Mouse (Mus musculus) adipocyte (in vitro differentiated cells): ENCODE measurements around the gene Cpne7.
A peak's percentile ranks its signal among the peaks of the same experiment; 100 is the strongest.

Source experiments
- DNase-seq: peaks from one replicate; pipeline ENCODE4 v3.0.0-alpha.2; 2016; ENCODE audit warnings: low spot score

The Cpne7 gene

GRCm38 (mm10) chr8:123114644-123115043 is 2.5 kb upstream of the Cpne7 start:
- no peak for DNase-seq

DNA sequence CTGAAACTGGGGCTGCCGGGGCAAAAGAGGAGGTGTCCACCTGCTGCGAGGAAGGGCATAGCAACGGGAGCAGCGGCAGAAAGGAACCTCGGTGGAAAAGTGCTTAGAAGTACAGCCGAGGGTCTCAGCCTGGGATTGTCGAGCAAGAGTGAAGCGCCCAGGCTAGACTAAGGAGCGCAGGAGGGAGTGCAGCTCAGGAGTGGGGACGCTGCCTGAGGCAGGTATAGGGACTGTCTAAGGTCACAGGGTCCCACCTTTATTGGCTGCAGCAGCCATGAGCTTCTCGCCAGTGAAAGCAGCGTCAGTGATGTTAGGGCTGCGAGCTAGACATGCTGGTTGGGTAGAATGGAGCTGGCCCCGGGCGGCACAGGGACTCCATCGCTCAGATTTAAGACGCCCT is 570 bp downstream of the Cpne7 start:
- no peak for DNase-seq

GRCm38 (mm10) chr8:123122059-123122458 is 4.9 kb downstream of the Cpne7 start:
- DNase-seq, result no peak

GRCm38 (mm10) chr8:123122670-123123069 is 5.5 kb downstream of the Cpne7 start:
- DNase-seq, result no peak

- DNase-seq, result no peak
These were observed 9.1 kb downstream of the Cpne7 start for GRCm38 (mm10) chr8:123126193-123126816.

GRCm38 (mm10) chr8:123131041-123131440 is 13.9 kb downstream of the Cpne7 start:
- DNase-seq, result no peak

GRCm38 (mm10) chr8:123132953-123133352 is 15.8 kb downstream of the Cpne7 start:
- DNase-seq, result no peak

DNA sequence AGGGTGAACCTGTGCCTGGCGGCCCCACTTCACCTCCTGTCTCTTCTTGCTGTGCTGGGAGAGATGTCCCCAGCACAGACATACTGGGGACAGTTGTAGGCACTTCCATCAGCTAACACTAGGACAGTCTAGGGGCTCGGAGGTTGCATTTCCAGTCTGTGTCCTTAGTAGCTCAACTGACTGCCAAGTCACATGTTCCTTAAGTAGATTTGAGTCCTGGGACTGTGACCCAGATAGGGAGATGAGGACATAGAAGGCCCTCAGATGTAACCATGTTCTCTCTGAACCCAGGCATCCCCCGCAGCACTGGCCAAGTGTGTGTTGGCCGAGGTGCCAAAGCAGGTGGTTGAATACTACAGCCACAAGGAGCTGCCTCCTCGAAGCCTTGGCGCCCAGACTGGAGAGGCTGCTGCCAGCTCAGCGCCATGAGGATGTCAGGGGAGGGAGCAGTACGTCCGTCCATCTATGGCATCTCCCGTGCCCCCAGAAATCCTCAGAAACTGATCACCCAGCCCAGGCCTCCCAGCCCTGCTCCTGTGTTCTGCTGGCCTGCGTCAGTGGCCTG is 17.1 kb downstream of the Cpne7 start:
- DNase-seq, result no peak

DNA sequence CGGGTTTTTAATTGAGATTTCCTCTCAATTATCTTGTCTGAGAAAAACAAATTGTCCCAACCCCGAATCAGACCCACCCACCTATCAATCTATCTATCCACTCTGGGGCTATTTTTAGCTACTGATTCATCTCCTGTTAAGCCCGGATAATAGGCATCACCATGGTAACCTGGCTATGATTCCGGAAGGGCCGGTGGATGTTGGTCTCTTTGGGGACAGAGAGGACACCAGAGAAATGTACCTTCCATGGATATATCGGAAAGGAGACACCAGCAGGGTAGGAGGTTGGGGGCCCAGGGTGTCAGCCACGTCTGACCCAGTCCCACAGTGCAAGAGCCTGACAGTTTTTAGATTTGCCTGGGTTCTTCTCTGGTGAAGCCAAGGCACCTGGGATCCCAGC is 18.2 kb downstream of the Cpne7 start:
- DNase-seq, result no peak

DNA sequence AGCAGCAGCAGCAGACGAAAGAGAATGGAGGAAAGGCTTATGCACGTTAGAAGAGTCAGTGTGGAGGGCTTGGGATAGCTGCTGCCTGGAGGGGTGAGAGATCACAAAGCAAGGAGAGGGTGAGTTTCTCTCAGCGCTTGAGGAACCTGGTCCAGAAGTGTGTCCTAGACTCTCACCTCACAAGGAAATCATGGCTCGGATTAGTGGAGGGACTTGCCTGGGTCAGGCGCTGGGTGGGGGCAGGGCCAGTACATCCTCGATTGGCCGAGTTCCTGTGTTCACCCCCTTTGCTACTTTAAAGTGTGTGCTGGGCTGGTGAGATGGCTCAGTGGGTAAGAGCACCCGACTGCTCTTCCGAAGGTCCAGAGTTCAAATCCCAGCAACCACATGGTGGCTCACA is 18.6 kb downstream of the Cpne7 start:
- no peak for DNase-seq

DNA sequence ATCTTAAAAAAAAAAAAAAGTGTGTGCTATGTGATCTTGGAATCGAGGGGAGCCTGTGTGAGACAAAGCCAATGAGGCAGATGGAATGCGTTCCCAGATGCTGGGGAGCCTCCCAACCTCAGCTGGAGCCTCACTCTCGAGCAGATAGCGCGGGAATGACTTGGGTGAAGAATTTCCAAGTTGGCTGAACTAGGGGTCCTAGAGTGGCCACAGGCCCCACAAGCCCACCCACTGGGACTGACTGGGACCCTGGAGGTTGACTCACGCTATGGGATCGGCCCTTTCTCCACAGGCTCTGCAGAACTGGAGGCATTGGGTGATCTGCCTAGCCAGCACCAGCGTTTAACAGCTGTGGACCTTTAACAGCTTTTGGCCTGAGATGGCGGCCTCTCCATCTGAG is 19.1 kb downstream of the Cpne7 start:
- no peak for DNase-seq

- DNase-seq, result peak; percentile 41
These were observed 20.5 kb downstream of the Cpne7 start for GRCm38 (mm10) chr8:123137645-123138077.

GRCm38 (mm10) chr8:123138741-123139140 is 21.6 kb downstream of the Cpne7 start:
- DNase-seq, result no peak

DNA sequence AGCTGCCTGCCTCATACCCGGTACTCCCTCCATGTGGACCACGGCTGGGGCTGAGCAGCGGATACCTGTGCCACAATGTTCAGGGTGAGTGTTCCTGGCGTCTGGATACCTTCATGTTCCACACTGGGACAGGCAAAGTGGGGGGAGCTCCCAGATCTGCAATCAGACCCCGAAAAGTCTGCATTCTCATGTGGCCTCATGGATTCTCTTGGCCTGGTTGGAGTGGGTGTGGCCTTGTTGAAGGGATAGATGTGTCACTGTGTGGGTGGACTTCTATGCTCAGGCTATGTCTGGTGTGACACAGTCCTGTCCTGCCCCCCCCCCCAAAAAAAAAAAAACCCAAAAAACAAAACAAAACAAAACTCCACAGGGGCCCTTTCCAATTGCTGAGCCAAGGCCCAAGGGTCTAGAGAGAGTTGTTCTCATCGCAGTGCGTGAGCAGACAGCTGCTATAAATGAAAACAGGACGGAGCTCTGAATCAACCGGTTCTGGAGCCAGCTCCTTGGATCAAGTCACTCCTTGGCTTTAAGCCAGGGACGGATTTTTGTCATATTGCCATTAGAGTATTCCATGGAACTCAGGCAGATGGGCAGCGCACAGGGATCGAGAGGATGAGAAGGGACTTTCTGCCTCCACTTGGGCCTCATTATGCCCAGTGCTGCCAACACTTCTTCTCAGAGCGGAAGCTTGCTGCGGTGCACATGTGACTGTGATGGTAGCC is 24.7 kb downstream of the Cpne7 start:
- DNase-seq, result peak; percentile 99

GRCm38 (mm10) chr8:123145279-123145678 is 28.1 kb downstream of the Cpne7 start:
- DNase-seq, result peak; percentile 76

- peak; percentile 32 for DNase-seq
These were observed 29.2 kb downstream of the Cpne7 start for GRCm38 (mm10) chr8:123146390-123146789.

- DNase-seq, result peak; percentile 54
These were observed 33.6 kb downstream of the Cpne7 start for GRCm38 (mm10) chr8:123150737-123151171.

- DNase-seq, result peak; percentile 59
These were observed 38.0 kb downstream of the Cpne7 start for GRCm38 (mm10) chr8:123155177-123155576.

DNA sequence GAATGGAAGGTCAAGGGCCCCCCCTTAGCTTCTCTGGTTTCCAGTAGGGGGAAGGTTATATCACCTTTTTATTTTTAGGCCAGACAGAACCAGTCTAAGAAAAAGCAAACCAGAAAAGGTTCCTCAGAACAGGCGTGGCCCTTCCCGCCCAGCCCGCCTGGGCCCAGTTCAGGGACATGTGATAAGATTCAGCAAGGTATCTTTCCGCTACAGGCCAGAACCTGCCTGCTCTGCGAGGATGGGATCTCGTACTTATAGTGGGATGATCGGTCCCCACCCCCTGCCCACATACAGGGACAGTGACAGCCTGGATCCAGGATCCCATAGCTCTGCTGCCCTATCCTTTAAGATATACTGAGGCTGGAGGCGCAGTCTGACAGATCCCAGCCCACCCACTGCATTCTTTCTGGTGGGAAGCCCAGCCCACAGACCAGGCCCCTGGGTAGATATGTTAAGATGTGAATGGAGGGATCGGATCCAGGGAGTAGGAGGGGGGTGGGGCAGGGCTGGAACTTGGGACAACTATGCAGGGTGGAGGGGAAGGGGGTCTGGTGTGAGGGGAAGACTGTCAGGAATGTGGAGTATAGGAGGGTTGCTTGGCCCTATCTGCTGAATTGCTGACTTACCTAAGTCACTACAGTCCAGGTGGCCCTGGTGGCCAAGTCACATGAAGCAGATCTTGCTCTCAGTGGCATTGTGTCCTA is 39.0 kb downstream of the Cpne7 start:
- no peak for DNase-seq

GRCm38 (mm10) chr8:123157888-123158465 is 40.8 kb downstream of the Cpne7 start, which contains the start of gene Sult5a1:
Gene Sult5a1 (minus strand): TSS chr8:123158315.
- no peak for DNase-seq

DNA sequence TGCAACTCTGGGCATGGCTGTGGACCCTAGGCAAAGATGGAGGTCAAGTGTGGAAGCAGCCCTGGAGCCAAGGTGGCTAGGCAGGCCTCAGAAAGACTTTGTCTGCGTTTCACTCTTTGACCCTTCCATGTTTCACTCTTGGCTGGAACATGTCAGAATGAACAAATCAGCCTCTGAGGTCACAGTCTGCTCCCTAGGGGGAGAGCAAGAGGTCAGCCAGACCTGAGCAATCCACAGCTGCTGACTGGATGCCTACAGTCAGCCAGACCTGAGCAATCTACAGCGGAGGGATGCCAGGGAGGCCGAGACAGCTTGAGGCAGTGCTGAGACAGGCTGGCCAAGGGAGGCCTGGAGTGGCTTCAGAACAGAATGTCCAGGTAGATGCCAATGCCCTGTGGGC is 64.2 kb downstream of the Cpne7 start:
- peak; percentile 95 for DNase-seq
